Mouse (Mus musculus) heart, postnatal 0 days (tissue): ENCODE results near the gene Mtfmt.

Experiments used
- CTCF ChIP-seq: IDR thresholded peaks from 2 replicates; pipeline ENCODE4 v1.5.1; 2016; ENCODE audit warnings: antibody characterized with exemption, control low read depth, low read depth
- EP300 ChIP-seq: IDR thresholded peaks from 2 replicates; pipeline ENCODE4 v1.6.1; 2016; ENCODE audit warnings: antibody characterized with exemption, low read depth

DNA sequence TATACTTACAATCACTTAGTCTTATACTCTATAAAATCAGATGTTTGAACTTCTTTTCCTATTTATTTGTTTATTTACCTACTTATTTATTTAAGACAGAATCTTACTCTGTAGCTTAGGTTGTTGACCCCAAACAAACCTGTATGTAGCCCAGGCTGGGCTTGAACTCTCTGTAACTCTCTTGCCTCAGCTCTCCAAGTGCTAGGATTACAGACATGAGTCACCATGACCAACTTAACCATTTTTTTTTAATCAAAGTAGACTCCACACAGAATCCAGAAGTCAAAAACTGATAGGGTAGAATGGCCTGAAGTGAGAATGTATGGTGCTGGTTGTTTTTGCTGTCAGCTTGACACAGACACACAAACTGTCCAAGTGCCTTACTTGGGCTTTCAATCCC is 5.2 kb upstream of the Mtfmt start:
- TF ChIP-seq CTCF (no peak), EP300 (no peak)
